Mouse (Mus musculus) hindbrain, embryonic 15.5 days (tissue): ENCODE data around the gene Cd38. TPM values are rescaled to one million over a fixed set of nuclear protein-coding genes. Genes with fewer than 3 reads are reported as not detected.

Experiments
- ATAC-seq: fragments of 200-750 bp; cut with Nextera tagmentation; 2 replicates; pipeline ENCODE4 v1.8.0; 2017; ENCODE audit warnings: low read depth, moderate number of reproducible peaks, moderate TSS enrichment; ENCODE audit not compliant: low FRiP score
- H3K27ac ChIP-seq: fragments of 300-500 bp; sonication (generic); replicated peaks from 2 replicates; pipeline ENCODE4 v1.5.1; 2015; ENCODE audit warnings: mild to moderate bottlenecking, inconsistent platforms
- H3K27me3 ChIP-seq: fragments of 300-500 bp; sonication (generic); 2 replicates; pipeline ENCODE4 v1.6.1; 2015; ENCODE audit warnings: control low read depth, inconsistent platforms
- H3K36me3 ChIP-seq: fragments of 300-500 bp; sonication (generic); 2 replicates; pipeline ENCODE4 v1.6.1; 2015; ENCODE audit warnings: control low read depth, inconsistent platforms
- H3K4me1 ChIP-seq: fragments of 300-500 bp; sonication (generic); replicated peaks from 2 replicates; pipeline ENCODE4 v1.6.1; 2015; ENCODE audit warnings: control low read depth, inconsistent platforms
- H3K4me2 ChIP-seq: fragments of 300-500 bp; sonication (generic); 2 replicates; pipeline ENCODE4 v1.6.1; 2015; ENCODE audit warnings: moderate library complexity, mild to moderate bottlenecking, inconsistent platforms
- H3K4me3 ChIP-seq: fragments of 300-500 bp; sonication (generic); 2 replicates; pipeline ENCODE4 v1.5.1; 2015; ENCODE audit warnings: mild to moderate bottlenecking, inconsistent platforms
- H3K9ac ChIP-seq: fragments of 300-500 bp; sonication (generic); 2 replicates; pipeline ENCODE4 v1.6.1; 2015; ENCODE audit warnings: inconsistent platforms
- H3K9me3 ChIP-seq: fragments of 300-500 bp; sonication (generic); 2 replicates; pipeline ENCODE4 v1.6.1; 2016; ENCODE audit warnings: control low read depth, inconsistent platforms
- WGBS: fragments of 180-500 bp; shearing (Covaris S2); methylation state at CpG from one replicate; pipeline ENCODE4 v1.1.7; 2015; 5-methylcytosine and 5-hydroxymethylcytosine counted together
- polyA plus RNA-seq: library from polyadenylated mRNA; unstranded; fragments of >200 nt; fragmentation: Nextera tagmentation; extraction: Ambion mirVana; gene quantifications from 2 replicates; pipeline ENCODE4 v1.2.1, GENCODE M21; 2015

The Cd38 gene
- polyA plus RNA-seq: 2.8 and 2.9 TPM in 2 replicates

DNA sequence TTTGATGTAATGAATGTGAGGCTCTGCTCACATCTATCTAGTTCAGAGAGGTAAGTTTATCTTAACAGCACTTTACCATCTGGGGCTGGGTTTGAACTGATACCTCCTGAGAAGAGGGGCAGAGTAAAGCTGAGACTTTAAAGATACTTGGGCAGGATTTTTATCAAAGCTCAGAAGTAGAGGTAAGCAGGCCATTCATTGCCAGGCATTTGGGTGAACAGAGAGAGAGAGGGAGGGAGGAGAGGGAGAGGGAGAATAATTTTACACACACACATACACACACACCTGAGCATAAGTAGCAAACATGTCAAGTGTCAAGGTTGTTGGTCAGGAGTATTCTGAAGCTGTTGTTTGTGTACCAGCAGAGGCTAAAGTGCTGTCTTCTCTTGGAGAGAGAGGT is at the start of gene Cd38:
Gene Cd38 (plus strand): TSS at position 301 of the 400 bp plus-strand sequence.
- no peak for ATAC-seq
- Histone ChIP-seq H3K36me3 (no peaks in the 10 kb centered on the region), H3K27ac (no peak within 1 kb of the TSS), H3K27me3 (no peaks in the 10 kb centered on the region), H3K4me1 (peaks cover 9% of the 10 kb centered on the region), H3K4me2 (peak within 1 kb of the TSS; percentile 60), H3K9ac (0 out of 2 replicates have a peak within 1 kb of the TSS, but pooled peaks have one; percentile 2), H3K9me3 (no peaks in the 10 kb centered on the region), H3K4me3 (peak within 1 kb of the TSS; percentile 32)

DNA sequence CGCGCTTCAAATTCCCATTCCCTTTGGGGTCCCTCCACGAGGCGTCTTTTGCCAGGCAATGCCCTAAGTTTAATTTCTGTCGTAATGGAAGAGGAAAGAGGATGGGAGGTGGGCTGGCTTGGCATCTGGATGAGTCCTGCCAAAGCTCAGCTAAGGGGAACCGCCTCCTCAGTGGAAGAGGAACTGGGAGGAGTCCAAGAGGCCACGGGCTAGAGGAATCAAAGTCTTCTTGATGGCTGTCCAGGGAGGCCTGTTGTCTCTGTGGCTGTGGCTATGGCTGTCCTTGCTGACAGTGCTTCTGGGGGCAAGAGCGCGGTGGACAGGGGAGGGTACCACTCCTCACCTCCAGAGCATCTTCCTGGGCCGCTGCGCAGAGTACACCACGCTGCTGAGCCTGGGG is 49.7 kb upstream of the Cd38 start, which contains the start of gene Bst1:
Gene Bst1 (plus strand): TSS at position 191 of the 400 bp plus-strand sequence.
- Histone ChIP-seq H3K4me3 (no peak within 1 kb of the TSS), H3K36me3 (no peaks in the 10 kb centered on the region), H3K9ac (no peak within 1 kb of the TSS), H3K4me1 (no peaks in the 10 kb centered on the region), H3K9me3 (no peaks in the 10 kb centered on the region), H3K27me3 (no peaks in the 10 kb centered on the region), H3K4me2 (no peak within 1 kb of the TSS), H3K27ac (no peak within 1 kb of the TSS)
- ATAC-seq: no peak
- 48% methylated on average over 12 of the region's 12 CpGs for WGBS

DNA sequence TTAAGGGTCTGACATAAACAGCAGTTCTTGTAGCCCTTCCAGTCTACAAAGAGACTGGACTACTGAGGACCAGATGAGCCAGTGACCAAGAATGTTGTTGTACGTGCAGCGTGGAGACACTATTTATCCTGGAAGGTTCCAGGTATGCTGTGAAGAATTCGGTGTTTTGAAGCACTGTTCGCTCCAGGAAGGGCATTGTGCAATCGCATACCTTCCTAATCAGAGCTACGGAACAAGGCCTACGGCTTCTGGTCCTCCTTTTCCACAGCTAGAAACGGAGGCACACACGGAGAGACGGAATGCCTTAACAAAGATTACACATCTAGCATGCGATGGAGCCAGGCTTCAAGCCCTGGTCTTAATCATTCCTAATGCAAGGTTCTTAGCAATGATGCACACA is 47.6 kb upstream of the Cd38 start:
- WGBS: 93% methylated on average over 11 of the region's 11 CpGs
- no peak for ATAC-seq

DNA sequence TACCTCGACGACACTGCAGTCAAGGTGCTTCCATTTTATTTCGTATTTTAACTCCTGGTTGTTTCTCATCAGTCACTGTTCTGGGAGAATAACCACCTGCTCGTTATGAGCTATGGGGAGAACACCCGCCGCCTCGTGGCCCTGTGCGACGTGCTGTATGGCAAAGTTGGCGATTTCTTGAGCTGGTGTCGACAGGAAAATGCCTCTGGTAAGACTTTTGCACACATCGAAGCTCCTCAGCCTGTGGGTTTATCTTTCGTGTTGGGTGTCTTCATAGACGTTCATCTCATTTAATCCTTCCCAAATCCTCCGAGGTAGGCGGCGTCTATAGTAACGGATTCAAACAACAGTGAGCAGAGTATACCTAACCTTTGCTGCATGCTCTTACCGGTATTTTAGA is 46.8 kb upstream of the Cd38 start, which contains the start of gene Fbxl5:
Gene Fbxl5 (minus strand): TSS at position 101 of the 400 bp plus-strand sequence.
- Histone ChIP-seq H3K27me3 (no peaks in the 10 kb centered on the region), H3K36me3 (no peaks in the 10 kb centered on the region), H3K4me1 (no peaks in the 10 kb centered on the region), H3K4me3 (no peak within 1 kb of the TSS), H3K9me3 (no peaks in the 10 kb centered on the region), H3K4me2 (no peak within 1 kb of the TSS), H3K9ac (no peak within 1 kb of the TSS), H3K27ac (no peak within 1 kb of the TSS)
- no peak for ATAC-seq
- 84% methylated on average over 19 of the region's 19 CpGs for WGBS

More for the DNA sequence above, 47.6 kb upstream of the Cd38 start:
- H3K27ac ChIP-seq: no peak overlapping the region
- H3K9ac ChIP-seq: no peak overlapping the region
- no peak overlapping the region for H3K4me3 ChIP-seq
- no peak overlapping the region for H3K4me2 ChIP-seq
- H3K27me3 ChIP-seq: no peaks in the 10 kb centered on the region
- no peaks in the 10 kb centered on the region for H3K9me3 ChIP-seq
- no peaks in the 10 kb centered on the region for H3K4me1 ChIP-seq
- no peaks in the 10 kb centered on the region for H3K36me3 ChIP-seq

DNA sequence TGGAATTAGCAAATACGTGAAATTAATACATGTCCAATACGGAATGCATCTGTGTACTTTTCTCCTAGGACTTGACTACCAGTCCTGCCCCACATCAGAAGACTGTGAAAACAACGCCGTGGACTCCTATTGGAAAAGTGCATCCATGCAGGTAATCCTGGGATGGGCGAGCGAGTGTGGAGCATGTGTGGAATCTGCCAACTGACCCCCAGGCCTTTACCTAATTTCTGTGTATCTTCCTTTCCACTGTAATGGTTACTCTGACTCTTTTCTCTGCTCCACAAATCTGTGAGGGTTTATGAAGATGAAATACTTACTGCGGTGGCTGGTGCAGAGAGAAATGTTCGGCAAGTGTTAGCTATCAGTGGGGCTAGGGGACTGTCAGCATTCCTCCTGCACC is 46.2 kb upstream of the Cd38 start:
- Histone ChIP-seq H3K4me3 (no peak overlapping the region), H3K9ac (no peak overlapping the region), H3K4me1 (no peaks in the 10 kb centered on the region), H3K9me3 (no peaks in the 10 kb centered on the region), H3K4me2 (no peak overlapping the region), H3K36me3 (no peaks in the 10 kb centered on the region), H3K27ac (no peak overlapping the region), H3K27me3 (no peaks in the 10 kb centered on the region)
- 84% methylated on average over 8 of the region's 8 CpGs for WGBS
- ATAC-seq: no peak

DNA sequence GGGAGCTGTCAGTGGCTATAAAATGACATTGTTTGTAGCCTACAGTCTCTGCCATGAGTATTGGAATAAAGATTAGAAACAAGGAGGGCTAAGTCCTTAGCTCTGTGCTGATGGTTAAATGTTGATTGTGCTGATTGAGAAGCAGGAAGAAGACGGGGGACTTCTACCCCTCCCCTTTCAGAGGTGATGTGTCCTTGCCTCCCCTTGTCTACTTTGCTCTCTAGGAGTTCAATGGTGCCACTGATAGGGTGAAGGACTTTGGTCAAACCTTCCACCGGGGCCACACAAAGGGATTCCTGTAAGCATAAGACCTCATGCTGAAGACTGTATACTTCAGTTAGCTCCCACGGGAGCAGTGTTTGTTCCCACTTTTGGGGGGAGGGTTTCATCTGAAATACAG is 45.5 kb upstream of the Cd38 start:
- H3K27me3 ChIP-seq: no peaks in the 10 kb centered on the region
- no peak overlapping the region for H3K27ac ChIP-seq
- H3K4me2 ChIP-seq: no peak overlapping the region
- no peak overlapping the region for H3K4me3 ChIP-seq
- H3K4me1 ChIP-seq: no peaks in the 10 kb centered on the region
- 80% methylated on average over 3 of the region's 3 CpGs for WGBS
- no peak overlapping the region for H3K9ac ChIP-seq
- H3K9me3 ChIP-seq: no peaks in the 10 kb centered on the region
- no peak for ATAC-seq
- H3K36me3 ChIP-seq: no peaks in the 10 kb centered on the region

DNA sequence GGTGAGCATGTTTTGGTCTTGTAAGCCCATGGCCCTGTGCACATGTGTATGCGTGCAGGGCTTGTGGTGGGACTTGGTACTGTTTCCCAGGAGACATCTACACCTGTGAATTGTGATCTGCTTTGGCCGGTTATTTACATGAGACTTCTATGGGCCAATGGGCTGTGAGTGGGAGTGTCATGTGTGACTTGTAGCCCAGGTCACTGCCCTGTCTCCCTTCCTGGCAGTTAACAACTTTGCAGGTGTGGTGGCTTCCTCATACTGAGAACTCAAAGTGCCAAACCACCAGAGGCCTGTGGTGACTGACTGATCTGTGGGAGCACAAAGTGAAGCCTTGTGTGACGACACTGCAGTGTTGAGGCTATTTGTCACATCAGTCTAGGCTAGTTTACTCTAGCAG is 43.8 kb upstream of the Cd38 start:
- H3K4me3 ChIP-seq: no peak overlapping the region
- no peak overlapping the region for H3K27ac ChIP-seq
- no peak overlapping the region for H3K9ac ChIP-seq
- WGBS: 81% methylated on average over 3 of the region's 3 CpGs
- no peaks in the 10 kb centered on the region for H3K9me3 ChIP-seq
- no peak overlapping the region for H3K4me2 ChIP-seq
- no peaks in the 10 kb centered on the region for H3K36me3 ChIP-seq
- no peaks in the 10 kb centered on the region for H3K27me3 ChIP-seq
- ATAC-seq: no peak
- H3K4me1 ChIP-seq: no peaks in the 10 kb centered on the region

DNA sequence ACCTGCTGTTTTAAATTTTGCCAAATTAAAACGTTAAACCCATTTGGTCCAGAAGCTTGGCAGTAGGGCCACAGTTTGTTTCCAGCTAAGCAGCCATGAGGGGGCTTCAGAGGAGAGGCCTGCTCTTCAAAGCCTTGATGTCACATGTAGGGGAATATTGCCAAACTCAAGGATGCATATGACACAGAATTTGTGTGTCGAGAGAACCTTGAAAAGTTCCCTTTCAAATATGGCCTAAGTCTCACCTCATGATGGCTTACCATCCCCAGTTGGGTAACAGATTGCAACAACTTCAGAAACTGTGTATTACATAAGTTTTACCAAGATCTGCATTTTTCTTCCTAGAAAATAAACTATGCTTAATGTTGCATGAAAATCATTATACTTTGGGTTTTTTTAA is 41.5 kb upstream of the Cd38 start:
- no peak overlapping the region for H3K9ac ChIP-seq
- no peak for ATAC-seq
- no peaks in the 10 kb centered on the region for H3K9me3 ChIP-seq
- H3K36me3 ChIP-seq: no peaks in the 10 kb centered on the region
- no peak overlapping the region for H3K4me3 ChIP-seq
- no peaks in the 10 kb centered on the region for H3K4me1 ChIP-seq
- no peak overlapping the region for H3K4me2 ChIP-seq
- H3K27ac ChIP-seq: no peak overlapping the region
- 91% methylated on average over 2 of the region's 2 CpGs for WGBS
- no peaks in the 10 kb centered on the region for H3K27me3 ChIP-seq

DNA sequence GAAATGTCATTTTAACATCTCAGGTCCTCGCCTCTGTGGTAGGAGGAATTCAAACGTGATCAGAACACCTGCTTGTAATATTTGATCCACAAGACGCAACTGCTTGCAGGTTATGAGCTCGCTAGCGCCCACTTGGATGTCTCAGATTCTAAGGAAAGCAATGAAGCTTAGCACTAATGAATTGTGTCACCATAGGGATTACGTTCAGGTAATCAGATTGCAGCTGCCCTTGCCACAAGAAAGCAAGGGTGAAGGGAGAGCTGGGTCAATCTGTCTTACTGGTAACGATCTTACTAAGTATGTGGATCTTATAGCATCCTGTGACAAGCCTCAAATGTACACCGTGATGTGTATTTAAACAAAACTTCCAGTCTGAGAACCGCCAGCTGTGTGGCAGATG is 41.0 kb upstream of the Cd38 start:
- no peak overlapping the region for H3K9ac ChIP-seq
- no peaks in the 10 kb centered on the region for H3K36me3 ChIP-seq
- H3K4me3 ChIP-seq: no peak overlapping the region
- no peaks in the 10 kb centered on the region for H3K27me3 ChIP-seq
- 84% methylated on average over 9 of the region's 9 CpGs for WGBS
- H3K4me2 ChIP-seq: no peak overlapping the region
- ATAC-seq: no peak
- H3K9me3 ChIP-seq: no peaks in the 10 kb centered on the region
- no peak overlapping the region for H3K27ac ChIP-seq
- no peaks in the 10 kb centered on the region for H3K4me1 ChIP-seq

DNA sequence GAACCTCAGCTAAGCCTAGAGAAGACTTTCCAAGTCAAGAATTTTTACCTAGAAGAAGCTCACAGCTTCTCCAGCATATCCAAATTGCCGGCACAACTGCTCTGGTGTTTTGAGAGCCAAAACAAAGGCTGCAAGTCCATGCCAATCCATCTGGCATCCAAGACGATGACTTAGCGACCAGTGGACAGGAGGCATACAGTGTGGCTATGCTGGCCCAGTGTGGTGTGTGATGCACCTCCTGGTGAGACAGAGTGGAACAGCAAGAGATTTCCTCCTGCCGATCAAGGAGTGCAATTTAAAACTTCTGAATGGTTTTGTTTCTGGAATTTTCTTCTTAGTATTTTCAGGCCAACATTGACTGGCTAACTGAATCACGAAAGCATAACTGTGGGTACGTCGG is 31.8 kb upstream of the Cd38 start:
- Histone ChIP-seq H3K9me3 (no peaks in the 10 kb centered on the region), H3K9ac (no peak overlapping the region), H3K4me3 (no peak overlapping the region), H3K4me2 (no peak overlapping the region), H3K27ac (no peak overlapping the region), H3K27me3 (no peaks in the 10 kb centered on the region), H3K36me3 (no peaks in the 10 kb centered on the region), H3K4me1 (no peaks in the 10 kb centered on the region)
- WGBS: 88% methylated on average over 7 of the region's 7 CpGs
- no peak for ATAC-seq

DNA sequence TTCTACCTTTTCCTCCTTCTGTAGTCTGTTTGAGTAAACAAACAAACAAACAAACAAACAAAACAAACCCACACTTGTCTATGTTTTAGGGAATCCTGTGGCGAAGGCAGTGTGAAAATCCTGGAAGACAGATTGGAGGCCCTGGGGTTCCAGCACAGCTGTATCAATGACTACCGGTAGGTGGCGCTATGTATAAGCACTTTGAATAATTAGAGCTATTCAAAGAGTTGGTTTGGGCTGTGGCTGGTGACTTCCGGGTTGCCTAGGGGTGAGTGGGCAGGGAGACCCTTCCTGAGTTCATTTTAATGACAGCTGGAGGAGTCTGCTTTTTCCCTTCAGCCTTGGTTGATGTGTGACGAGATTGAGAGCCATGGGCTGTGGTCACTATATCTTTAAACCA is 31.0 kb upstream of the Cd38 start:
- Histone ChIP-seq H3K27me3 (no peaks in the 10 kb centered on the region), H3K9ac (no peak overlapping the region), H3K4me3 (no peak overlapping the region), H3K27ac (no peak overlapping the region), H3K9me3 (no peaks in the 10 kb centered on the region), H3K4me2 (no peak overlapping the region), H3K36me3 (no peaks in the 10 kb centered on the region), H3K4me1 (no peaks in the 10 kb centered on the region)
- WGBS: 44% methylated on average over 5 of the region's 5 CpGs
- ATAC-seq: no peak

DNA sequence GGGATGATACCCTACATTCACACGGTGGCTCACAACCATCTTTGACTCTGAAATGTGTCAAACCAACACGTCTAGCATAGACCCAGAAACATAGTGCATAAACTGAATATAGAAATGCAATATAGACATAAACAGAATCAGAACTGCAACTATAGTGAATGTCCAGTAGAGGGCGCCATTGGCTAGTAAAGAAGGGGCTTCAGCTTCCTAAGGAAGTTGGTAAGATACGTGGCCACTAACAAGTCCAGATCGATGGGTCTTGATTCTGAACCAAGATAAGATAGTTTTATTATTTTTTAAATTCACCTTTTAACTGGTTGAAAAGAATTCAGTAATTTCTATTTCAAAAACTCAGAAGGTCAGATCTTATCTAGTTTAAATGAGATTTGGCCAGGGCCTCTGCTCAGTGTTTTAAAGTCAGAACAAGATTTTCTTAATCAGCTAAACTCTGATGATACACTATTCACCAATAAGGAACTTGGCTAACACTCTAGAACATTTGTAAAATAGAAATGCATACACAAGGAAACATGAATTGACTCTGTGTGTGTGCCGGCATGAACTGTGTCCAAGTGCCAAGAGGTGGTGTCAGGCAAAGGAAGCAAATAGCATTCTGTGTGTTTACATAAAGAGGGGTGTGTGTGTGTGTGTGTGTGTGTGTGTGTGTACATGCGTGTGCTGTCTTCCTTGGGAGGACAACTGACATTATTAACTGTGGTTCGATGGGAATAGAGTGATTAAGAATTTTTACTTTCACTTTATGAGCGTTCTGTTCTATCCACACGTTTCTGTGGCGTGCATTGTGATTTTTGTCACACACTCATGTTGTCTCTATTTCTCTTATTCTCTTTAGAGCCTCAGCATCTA is 27.0 kb upstream of the Cd38 start:
- Histone ChIP-seq H3K4me2 (no peak overlapping the region), H3K27ac (no peak overlapping the region), H3K4me3 (no peak overlapping the region), H3K4me1 (no peaks in the 10 kb centered on the region), H3K9ac (no peak overlapping the region), H3K9me3 (no peaks in the 10 kb centered on the region), H3K27me3 (no peaks in the 10 kb centered on the region), H3K36me3 (no peaks in the 10 kb centered on the region)
- ATAC-seq: no peak
- 52% methylated on average over 11 of the region's 11 CpGs for WGBS

DNA sequence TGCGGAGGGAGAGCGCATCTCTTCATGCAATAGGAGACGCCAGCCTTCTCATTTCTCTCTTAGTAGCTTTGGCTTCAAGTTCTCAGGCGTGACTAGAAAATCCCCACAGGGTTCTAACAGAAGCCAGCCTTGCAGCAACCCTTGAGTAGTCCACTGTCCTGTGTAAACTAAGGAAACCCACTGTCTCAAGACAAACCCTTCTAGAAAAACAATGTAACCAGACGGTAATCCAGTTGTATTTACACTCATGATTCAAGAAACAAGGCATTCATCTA is 26.4 kb upstream of the Cd38 start:
- Histone ChIP-seq H3K9ac (no peak overlapping the region), H3K36me3 (no peaks in the 10 kb centered on the region), H3K4me1 (no peaks in the 10 kb centered on the region), H3K9me3 (no peaks in the 10 kb centered on the region), H3K27ac (no peak overlapping the region), H3K4me3 (no peak overlapping the region), H3K4me2 (no peak overlapping the region), H3K27me3 (no peaks in the 10 kb centered on the region)
- no peak for ATAC-seq
- 86% methylated on average over 5 of the region's 5 CpGs for WGBS
